Mouse (Mus musculus) E14TG2a.4 (cell line): ENCODE measurements at regions not wholly inside any gene's neighbourhood (a gene's known extent, or its start where the extent isn't known, plus 50 kb on each side); places are given as distances from the start of the nearest gene placed in this dataset.

Experiments
- CTCF ChIP-seq: conservative IDR thresholded peaks from 2 replicates; pipeline ENCODE4 v1.5.1; 2014; ENCODE audit warnings: low read length
- NANOG ChIP-seq: IDR thresholded peaks from 2 replicates; pipeline ENCODE4 v1.6.1; 2014; ENCODE audit warnings: borderline replicate concordance, low read length, mixed read lengths

DNA sequence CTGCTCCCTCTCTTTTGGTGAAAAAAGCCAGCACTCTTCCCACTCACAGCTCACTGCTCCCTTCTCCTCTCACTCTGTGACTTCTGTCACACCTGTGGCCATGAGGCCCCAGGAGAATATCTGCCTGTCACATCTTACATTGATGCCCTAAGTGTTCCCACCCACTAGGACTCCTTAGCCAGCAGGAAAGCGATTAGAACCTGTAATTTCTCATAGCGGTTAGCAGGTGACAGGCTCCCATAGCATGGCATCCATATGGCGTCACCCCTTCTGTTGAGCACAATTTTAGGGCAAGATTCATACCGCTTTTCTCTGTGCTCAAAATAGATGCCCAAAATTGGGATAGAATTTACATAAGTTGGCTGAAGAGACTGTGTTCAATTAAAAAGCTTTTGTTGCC is 74.0 kb upstream of the Kirrel3 start:
- TF ChIP-seq CTCF = no peak
- no peak for TF ChIP-seq NANOG
